Mouse (Mus musculus) monocyte, adult 5-6 weeks (primary cell): Measurements from ENCODE around the gene Zswim5. TPM values are rescaled to one million over a fixed set of nuclear protein-coding genes. Genes with fewer than 3 reads are reported as not detected.

Source experiments
- ATAC-seq: fragments of 153-309, 156-312 bp; replicated peaks from 2 replicates; pipeline ENCODE4 v1.8.0; 2017; ENCODE audit warnings: mild to moderate bottlenecking; ENCODE audit not compliant: low TSS enrichment, insufficient number of reproducible peaks, severe bottlenecking, poor library complexity, low FRiP score
- total RNA-seq: library from RNA; stranded (forward); fragments of 200-1000, 200-491, 200-594 nt; gene quantifications from 3 replicates; pipeline ENCODE4 v1.2.3, GENCODE M21; 2017

The Zswim5 gene
- total RNA-seq, 1 experiment from 2014 or later, result 0.10 TPM

GRCm38 (mm10) chr4:116894200-116895080 is 17.3 kb downstream of the Zswim5 start:
- ATAC-seq, result no peak

DNA sequence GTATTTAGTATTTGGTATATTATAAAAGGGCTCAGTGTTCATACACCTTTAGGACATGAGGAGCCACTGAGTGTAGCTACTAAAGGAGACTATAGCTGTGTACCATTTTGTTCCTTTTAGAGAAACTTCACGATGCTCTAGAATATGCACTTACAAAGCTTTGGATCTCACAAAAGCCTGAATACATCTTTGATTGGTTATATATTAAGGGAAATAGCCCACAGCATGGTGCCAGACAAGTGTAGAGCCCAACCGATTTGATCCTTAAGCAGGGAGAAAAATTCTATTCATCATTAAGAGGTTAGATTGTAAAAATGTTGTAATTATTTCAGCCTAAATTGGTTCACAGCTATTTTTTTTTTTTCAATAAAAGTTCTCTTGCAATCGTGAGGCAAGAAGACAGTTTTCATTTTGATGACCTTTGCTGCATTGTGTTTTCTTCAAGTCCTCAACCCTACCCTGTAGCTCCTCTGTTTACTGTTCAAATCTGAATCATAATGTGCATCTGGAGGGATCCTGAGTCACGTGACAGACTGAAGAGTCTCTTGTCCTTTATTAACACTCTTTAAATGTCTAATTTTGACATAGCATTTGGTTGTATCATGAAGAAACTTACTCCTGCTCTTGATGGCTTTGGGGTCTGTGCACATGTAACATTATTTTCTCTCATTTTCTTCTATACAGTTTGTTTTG is 33.5 kb downstream of the Zswim5 start:
- ATAC-seq, result no peak

GRCm38 (mm10) chr4:116911202-116911601 is 34.0 kb downstream of the Zswim5 start:
- ATAC-seq, result no peak

GRCm38 (mm10) chr4:116913318-116913717 is 36.1 kb downstream of the Zswim5 start:
- ATAC-seq, result no peak

- ATAC-seq, result no peak
Observed at GRCm38 (mm10) chr4:116928006-116928651, 51.0 kb downstream of the Zswim5 start.

GRCm38 (mm10) chr4:116939585-116939984 is 62.4 kb downstream of the Zswim5 start:
- ATAC-seq, result no peak

DNA sequence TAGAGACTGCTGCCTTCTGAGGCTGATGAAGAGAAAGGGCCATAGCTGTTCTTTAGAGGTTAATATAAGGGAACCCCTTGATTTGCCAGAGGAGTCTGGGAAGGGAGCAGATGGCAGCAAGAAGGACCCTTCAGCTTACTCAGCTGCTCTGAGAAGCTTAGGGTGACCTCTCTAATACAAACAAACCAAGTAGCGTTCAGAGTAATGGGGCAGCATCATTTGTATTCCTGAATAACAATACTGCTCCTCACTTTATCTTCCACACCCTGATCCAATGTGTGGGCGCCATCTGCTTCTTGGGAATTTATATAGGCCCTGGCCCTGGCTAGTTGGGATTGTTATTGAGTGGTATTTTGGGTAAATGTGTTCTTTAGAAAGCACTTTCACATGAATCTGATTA is 65.5 kb downstream of the Zswim5 start:
- ATAC-seq, result no peak

DNA sequence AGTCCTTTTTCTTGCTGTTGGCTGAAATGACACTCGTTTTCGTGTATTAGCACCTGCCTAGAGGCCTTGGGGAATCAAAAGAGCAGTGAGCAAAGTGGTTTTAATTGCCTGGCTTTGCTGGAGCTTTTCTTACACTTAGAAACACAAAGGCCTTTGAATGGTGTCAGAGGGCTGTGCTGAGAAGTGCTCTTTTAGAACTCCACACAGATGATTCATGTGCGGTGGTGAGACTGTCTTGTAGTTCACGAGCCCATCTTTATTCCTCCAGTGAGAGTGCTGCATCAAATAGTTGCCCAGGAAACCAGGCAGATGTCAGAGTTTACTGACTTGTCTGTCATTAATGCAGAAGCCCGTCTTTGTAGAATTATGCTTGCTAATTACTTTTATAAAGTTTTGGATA is 66.9 kb downstream of the Zswim5 start:
- ATAC-seq, result no peak

- no peak for ATAC-seq
Observed at GRCm38 (mm10) chr4:116951642-116952041, 74.5 kb downstream of the Zswim5 start.

DNA sequence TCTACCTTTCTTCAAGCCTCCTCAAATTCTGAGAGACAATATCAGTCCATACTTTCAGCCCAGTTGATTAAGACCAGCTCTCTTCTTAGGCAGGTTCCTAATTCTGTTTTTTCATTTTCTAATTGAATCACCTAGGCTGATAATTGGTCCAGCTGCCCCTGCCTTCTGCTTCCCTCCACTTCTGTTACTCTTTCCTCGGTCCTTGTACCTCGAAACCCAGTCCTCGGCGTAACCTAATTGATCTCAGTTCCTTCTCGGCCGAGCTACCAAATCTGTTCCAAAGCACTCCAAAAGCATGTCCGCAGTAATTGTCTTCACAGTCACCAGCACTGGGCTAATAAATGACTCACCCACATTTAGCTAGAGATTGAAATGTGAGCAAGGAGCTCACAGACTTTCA is 77.8 kb downstream of the Zswim5 start:
- ATAC-seq, result no peak

- no peak for ATAC-seq
Observed at GRCm38 (mm10) chr4:116976503-116976902, 99.3 kb downstream of the Zswim5 start.

- ATAC-seq, result no peak
Observed at GRCm38 (mm10) chr4:116985681-116986080, 108.5 kb downstream of the Zswim5 start.

- ATAC-seq, result peak; percentile 62
Observed at GRCm38 (mm10) chr4:116986400-116987121, 109.4 kb downstream of the Zswim5 start.

GRCm38 (mm10) chr4:116987122-116987456 is 109.9 kb downstream of the Zswim5 start:
- ATAC-seq, result no peak

- ATAC-seq, result no peak
Observed at GRCm38 (mm10) chr4:116989731-116990130, 112.6 kb downstream of the Zswim5 start.

- peak; percentile 57; the same call in 1 of the 2 replicates for ATAC-seq
Observed at GRCm38 (mm10) chr4:116991366-116991765, 114.2 kb downstream of the Zswim5 start.

DNA sequence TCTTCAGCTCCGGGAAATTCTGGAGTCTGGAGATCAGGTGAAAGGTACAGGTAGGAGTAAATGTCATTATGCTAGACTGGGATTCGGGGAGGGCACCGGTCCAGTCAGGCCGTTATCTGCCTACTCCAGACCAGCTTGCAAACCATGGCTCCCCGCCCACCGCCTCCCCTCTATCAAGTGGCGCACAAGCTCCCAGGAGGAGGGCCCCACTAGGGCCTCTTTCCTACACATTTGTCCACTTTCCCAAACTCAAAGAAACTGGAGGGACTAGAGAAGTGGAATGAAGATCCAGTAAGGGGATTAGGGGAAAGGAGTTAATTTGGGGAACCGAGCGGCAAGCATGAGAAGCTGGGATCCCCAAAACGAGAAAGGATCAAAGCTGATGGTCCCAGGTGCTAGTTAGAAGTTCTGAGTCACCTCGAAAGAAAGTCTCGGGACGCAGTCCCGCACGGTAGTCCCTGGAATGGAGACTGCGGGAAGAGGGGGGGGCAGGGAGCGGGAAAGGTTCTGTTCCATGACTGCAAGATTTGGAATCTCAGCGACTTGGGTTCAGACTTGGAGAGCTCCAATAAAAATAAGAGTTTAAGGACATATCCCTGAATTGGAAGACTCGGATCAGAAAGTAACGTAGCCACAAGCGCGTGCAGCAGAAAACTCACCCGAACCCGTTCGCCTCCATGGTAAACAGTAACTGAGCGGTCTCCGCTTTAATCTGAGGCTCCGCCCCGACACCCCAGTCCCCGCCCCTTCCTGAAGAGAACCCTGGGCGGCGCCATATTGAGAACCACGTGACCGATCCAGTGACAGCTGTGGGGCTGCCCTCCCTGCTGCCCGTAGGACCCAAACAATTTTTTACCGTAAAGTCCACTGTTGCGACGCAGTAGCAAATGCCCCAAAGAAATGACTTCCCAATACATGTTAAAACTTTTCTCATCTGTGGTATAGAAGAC is 116.8 kb downstream of the Zswim5 start, which contains the start of gene Urod:
Gene Urod (minus strand): TSS at position 742 of the 950 bp plus-strand sequence.
- peak; percentile 85 for ATAC-seq
